Mouse (Mus musculus) hindbrain, embryonic 10.5 days (tissue): ENCODE results near the gene Otud5. TPM values are rescaled to one million over a fixed set of nuclear protein-coding genes. Genes with fewer than 3 reads are reported as not detected.
A peak's percentile ranks its signal among the peaks of the same experiment; 100 is the strongest.

Experiments
- DNase-seq: peaks from one replicate; pipeline ENCODE4 v3.0.0-alpha.2; 2017; ENCODE audit warnings: low spot score
- H3K27ac ChIP-seq: fragments of 300-500 bp; sonication (generic); 2 replicates; pipeline ENCODE4 v1.5.1; 2016; ENCODE audit warnings: mild to moderate bottlenecking, moderate library complexity
- H3K27me3 ChIP-seq: fragments of 300-500 bp; sonication (generic); 2 replicates; pipeline ENCODE4 v1.6.1; 2016; ENCODE audit warnings: mild to moderate bottlenecking; ENCODE audit not compliant: poor library complexity, insufficient read depth, severe bottlenecking
- H3K36me3 ChIP-seq: fragments of 300-500 bp; sonication (generic); 2 replicates; pipeline ENCODE4 v1.6.1; 2016; ENCODE audit warnings: mild to moderate bottlenecking, moderate library complexity
- H3K4me1 ChIP-seq: fragments of 300-500 bp; sonication (generic); replicated peaks from 2 replicates; pipeline ENCODE4 v1.6.1; 2016; ENCODE audit warnings: mild to moderate bottlenecking
- H3K4me3 ChIP-seq: fragments of 300-500 bp; sonication (generic); 2 replicates; pipeline ENCODE4 v1.5.1; 2016; ENCODE audit warnings: mild to moderate bottlenecking, moderate library complexity
- H3K9me3 ChIP-seq: fragments of 300-500 bp; sonication (generic); 2 replicates; pipeline ENCODE4 v1.6.1; 2016; ENCODE audit warnings: mild to moderate bottlenecking, moderate library complexity
- WGBS: fragments of 180-500 bp; shearing (Covaris S2); methylation state at CpG from one replicate; pipeline ENCODE4 v1.1.7; 2016; 5-methylcytosine and 5-hydroxymethylcytosine counted together
- polyA plus RNA-seq: library from polyadenylated mRNA; unstranded; fragments of >200 nt; fragmentation: Nextera tagmentation; extraction: Ambion mirVana; gene quantifications from 2 replicates; pipeline ENCODE4 v1.2.1, GENCODE M21; 2016

The Otud5 gene
- polyA plus RNA-seq, 1 experiment from 2014 or later = 55.9 TPM

DNA sequence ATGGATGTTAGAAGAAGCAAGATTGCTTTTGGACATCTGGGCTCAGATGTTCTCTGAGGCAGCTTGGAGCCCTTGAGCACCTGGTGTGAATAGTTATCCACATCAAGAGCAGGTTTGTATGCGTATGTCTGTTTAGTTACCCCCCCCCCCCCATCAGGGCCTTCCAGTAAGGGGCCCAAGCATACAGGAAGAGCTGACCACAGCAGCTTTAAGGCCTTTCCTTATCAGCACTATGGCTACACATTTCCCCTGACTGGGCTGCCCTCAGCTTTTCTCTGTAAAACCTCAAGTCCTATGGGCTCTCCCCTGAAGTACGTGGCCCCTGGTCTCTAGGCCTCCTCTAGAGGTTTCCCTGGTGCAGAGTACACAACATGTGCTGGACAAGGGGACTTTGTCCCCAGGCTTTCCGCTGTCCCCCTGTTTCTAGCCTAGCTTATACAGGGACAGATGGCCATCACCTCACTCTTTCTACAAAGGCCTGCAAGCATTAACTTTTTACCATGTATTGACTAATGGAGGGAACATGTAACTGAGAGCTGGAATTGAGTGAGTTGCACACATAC lies 18.1 kb downstream of the Otud5 start:
- H3K4me3 ChIP-seq = no peak overlapping the region
- 84% methylated on average over 3 of the region's 3 CpGs for WGBS
- no peak for DNase-seq
- H3K27me3 ChIP-seq = no peaks in the 10 kb centered on the region
- H3K4me1 ChIP-seq = no peaks in the 10 kb centered on the region
- no peaks in the 10 kb centered on the region for H3K9me3 ChIP-seq
- H3K27ac ChIP-seq = no peak overlapping the region
- H3K36me3 ChIP-seq = peaks cover 34% of the 10 kb centered on the region

DNA sequence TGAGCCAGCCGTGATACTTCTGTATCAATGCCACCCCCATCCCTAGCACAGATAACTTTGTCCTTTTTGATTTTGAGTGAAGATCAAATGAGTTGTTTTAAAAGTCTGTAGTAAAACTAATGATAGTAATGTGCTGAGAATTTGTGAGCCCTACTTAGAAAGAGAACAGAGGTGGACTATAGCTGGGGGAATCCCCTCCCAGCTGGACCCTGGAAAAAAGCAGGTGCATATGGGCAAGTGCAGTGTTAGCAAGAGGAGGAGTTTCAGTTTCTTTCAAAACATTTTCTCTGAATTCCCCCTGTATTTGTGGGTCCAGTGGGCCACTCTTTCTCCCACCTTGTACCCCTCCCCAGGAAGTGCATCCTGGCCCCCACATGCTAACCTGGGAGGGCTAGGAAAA lies 22.0 kb downstream of the Otud5 start:
- 86% methylated on average over 1 of the region's 1 CpGs for WGBS
- no peak overlapping the region for H3K4me3 ChIP-seq
- H3K9me3 ChIP-seq = no peaks in the 10 kb centered on the region
- no peak overlapping the region for H3K27ac ChIP-seq
- H3K27me3 ChIP-seq = no peaks in the 10 kb centered on the region
- no peaks in the 10 kb centered on the region for H3K4me1 ChIP-seq
- peaks cover 26% of the 10 kb centered on the region for H3K36me3 ChIP-seq
- no peak for DNase-seq

DNA sequence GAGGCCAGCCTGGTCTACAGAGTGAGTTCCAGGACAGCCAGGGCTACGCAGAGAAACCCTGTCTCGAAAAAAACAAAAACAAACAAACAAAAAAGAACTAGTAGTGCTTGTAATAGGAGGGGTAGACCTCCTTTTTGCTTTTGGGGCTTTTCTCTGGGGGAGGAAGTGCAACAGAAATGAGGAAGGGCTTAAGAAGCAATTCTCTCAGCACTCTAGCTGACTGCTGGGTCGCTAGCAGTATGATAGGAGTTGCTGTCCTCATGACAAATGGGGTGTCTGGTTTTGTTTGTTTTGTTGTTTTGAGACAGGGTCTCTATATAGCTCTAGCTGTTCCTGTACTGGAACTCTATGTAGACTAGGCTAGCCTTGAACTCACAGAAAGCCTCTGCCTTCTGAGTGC lies 23.4 kb downstream of the Otud5 start:
- Histone ChIP-seq H3K36me3 (peaks cover 19% of the 10 kb centered on the region), H3K4me3 (no peak overlapping the region), H3K27me3 (no peaks in the 10 kb centered on the region), H3K27ac (no peak overlapping the region), H3K9me3 (no peaks in the 10 kb centered on the region), H3K4me1 (no peaks in the 10 kb centered on the region)
- WGBS = 73% methylated on average over 3 of the region's 3 CpGs
- DNase-seq = no peak

DNA sequence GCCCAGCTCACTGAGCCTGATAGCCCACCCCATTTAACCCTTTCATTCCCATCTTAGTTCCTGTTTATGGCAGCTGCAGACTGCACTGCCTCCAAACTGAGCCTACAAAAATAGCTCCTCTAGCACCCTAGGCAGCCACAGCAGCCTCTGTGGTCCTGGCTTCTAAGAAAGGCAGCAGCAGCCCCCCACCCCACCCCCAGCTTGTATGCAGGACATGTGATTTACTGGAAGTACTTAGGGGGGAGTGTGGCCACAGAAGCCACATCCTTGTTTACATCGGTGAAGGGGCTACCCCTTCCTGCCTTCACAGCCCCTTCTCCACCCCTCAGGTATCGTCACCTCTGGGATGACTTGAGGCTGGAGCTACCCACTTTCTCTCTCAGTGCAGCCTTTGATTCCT lies 24.2 kb downstream of the Otud5 start:
- no peaks in the 10 kb centered on the region for H3K4me1 ChIP-seq
- no peaks in the 10 kb centered on the region for H3K9me3 ChIP-seq
- no peak overlapping the region for H3K4me3 ChIP-seq
- 82% methylated on average over 2 of the region's 2 CpGs for WGBS
- no peak overlapping the region for H3K27ac ChIP-seq
- no peak for DNase-seq
- peaks cover 18% of the 10 kb centered on the region for H3K36me3 ChIP-seq
- no peaks in the 10 kb centered on the region for H3K27me3 ChIP-seq

DNA sequence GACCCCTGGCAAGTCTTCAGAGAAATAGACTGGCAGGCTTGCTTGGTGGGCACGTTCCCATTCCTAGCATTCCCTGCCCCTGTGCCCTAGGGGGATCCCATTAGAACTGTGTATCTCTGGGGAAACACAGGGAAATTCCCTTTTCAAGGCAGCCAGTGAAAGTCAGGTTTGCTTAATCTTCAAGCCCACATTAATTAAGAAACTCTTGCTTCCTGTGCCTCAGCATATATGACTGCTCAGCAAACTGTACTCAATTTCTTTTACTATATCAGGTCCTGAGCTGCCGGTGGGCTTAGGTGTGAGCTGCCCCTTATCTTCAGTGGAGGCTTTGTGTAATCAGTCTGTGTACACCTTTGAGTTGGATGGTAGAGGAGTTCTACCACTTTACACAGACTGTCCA lies 24.6 kb downstream of the Otud5 start:
- Histone ChIP-seq H3K27ac (no peak overlapping the region), H3K27me3 (no peaks in the 10 kb centered on the region), H3K4me1 (no peaks in the 10 kb centered on the region), H3K9me3 (no peaks in the 10 kb centered on the region), H3K4me3 (no peak overlapping the region), H3K36me3 (peaks cover 16% of the 10 kb centered on the region)
- 83% methylated on average over 2 of the region's 2 CpGs for WGBS
- no peak for DNase-seq

DNA sequence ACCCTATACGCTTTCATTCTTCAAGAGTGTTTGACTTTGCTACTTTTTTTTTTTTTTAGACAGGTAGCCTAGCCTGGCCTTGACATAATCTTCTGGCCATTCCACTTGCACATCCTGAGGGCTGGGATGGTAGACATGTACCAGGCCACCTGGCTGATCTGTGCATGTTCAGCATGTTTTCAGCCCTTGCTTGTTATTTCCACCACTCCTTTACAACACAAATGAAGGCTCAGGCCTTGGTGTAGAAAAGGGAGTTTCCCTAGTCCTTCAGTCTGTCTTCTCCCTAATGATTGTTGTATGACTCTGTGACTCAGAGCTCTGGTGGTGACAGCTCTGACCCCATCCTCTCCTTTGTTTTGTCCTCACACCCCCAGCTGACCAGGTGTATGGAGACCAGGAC lies 26.0 kb downstream of the Otud5 start:
- 97% methylated on average over 1 of the region's 1 CpGs for WGBS
- Histone ChIP-seq H3K27ac (no peak overlapping the region), H3K27me3 (no peaks in the 10 kb centered on the region), H3K4me1 (no peaks in the 10 kb centered on the region), H3K9me3 (no peaks in the 10 kb centered on the region), H3K4me3 (no peak overlapping the region), H3K36me3 (peaks cover 22% of the 10 kb centered on the region)
- no peak for DNase-seq

DNA sequence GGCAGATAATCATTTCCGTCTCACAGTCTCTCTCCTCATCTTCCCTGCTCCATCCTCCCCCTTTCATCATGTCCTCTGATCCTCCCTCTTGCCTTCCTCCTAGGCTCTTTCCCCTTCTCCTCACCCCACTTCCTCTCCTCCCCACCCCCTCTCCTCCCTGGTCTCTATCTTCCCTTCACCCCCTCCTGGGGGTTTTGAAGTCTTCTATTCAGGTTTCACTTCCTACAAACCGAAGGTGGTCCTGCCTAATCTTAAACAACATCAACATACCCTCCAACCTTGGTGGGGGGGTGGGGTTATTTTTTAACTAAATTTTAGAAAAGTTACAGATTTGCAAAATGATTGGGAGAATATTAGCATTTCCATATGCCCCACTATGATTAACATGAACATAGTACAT lies 27.3 kb downstream of the Otud5 start:
- no peak overlapping the region for H3K27ac ChIP-seq
- H3K36me3 ChIP-seq = peaks cover 36% of the 10 kb centered on the region
- H3K27me3 ChIP-seq = no peaks in the 10 kb centered on the region
- no peak for DNase-seq
- H3K9me3 ChIP-seq = no peaks in the 10 kb centered on the region
- WGBS = 41% methylated on average over 2 of the region's 2 CpGs
- no peaks in the 10 kb centered on the region for H3K4me1 ChIP-seq
- no peak overlapping the region for H3K4me3 ChIP-seq

DNA sequence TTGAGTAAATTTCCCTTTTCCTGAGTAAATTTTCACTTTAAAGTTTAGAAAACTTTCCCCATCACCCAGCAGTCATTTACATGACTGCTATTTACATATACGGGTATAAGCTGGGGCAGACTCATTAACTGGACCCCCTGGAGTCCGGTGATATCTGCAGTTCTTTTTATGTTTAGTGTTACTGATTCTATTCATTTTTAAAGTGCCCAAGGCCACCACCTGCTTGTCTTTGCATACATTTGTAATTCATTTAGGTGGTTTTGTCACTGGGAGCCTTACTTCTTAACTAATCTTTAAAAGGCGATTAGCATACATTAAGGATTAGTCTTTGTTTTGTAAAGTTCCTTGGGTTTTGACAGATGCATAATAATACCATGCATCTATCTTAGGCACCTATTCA lies 28.7 kb downstream of the Otud5 start:
- Histone ChIP-seq H3K27me3 (no peaks in the 10 kb centered on the region), H3K9me3 (no peaks in the 10 kb centered on the region), H3K4me1 (no peaks in the 10 kb centered on the region), H3K4me3 (no peak overlapping the region), H3K27ac (no peak overlapping the region), H3K36me3 (peaks cover 49% of the 10 kb centered on the region)
- no peak for DNase-seq
- WGBS = 48% methylated on average over 3 of the region's 3 CpGs

DNA sequence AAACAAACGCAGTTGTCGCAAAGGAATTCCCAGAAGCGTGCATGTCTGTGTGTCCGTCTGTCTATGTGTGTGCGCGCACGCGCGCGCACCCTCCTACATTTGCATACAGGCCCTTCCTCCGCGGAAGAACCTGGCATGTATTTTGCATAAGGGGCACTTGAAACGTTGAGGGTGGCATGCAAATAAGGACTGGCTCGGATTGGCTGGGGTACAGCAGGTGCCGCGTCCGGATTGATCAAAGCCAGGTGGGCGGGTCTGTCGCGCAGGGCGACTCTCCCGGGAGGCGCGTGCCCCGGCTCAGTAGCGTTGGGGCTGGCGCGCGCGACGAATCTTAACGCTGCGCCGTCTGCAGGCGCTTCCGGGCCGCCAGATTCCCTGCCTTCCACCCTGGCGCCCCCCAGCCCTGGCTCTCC lies 36.8 kb downstream of the Otud5 start, which contains the start of gene Pim2:
Pim2 (plus strand) TSS at position 256 of the 413 bp plus-strand sequence.
- Histone ChIP-seq H3K4me1 (peaks cover 14% of the 10 kb centered on the region), H3K27me3 (no peaks in the 10 kb centered on the region), H3K9me3 (no peaks in the 10 kb centered on the region), H3K27ac (peak within 1 kb of the TSS; percentile 69; the same call in 1 of the 2 replicates), H3K36me3 (peaks cover 29% of the 10 kb centered on the region), H3K4me3 (peak within 1 kb of the TSS; percentile 60)
- DNase-seq = peak; percentile 74
- WGBS = 17% methylated on average over 38 of the region's 38 CpGs

DNA sequence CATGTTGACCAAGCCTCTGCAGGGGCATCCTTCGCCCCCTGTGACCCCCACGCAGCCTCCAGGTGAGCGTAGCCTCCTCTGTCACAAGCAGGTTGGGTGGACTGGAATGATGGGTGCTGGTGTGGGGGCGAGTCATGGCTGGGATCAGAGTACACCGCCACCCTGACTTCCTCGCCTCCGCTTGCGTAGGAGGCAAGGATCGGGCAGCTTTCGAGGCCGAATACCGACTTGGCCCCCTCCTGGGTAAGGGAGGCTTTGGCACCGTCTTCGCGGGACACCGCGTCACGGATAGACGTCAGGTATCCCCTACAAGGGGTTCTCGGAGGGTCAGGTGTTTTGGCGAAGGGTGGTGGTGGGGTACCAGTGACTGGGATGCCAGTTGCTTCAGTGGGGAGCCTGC lies 37.3 kb downstream of the Otud5 start:
- 21% methylated on average over 21 of the region's 21 CpGs for WGBS
- Histone ChIP-seq H3K9me3 (no peaks in the 10 kb centered on the region), H3K27me3 (no peaks in the 10 kb centered on the region), H3K4me1 (peaks cover 14% of the 10 kb centered on the region), H3K27ac (peak overlapping the region; percentile 69; the same call in 1 of the 2 replicates), H3K4me3 (peak overlapping the region; percentile 60), H3K36me3 (peaks cover 25% of the 10 kb centered on the region)
- DNase-seq = no peak

DNA sequence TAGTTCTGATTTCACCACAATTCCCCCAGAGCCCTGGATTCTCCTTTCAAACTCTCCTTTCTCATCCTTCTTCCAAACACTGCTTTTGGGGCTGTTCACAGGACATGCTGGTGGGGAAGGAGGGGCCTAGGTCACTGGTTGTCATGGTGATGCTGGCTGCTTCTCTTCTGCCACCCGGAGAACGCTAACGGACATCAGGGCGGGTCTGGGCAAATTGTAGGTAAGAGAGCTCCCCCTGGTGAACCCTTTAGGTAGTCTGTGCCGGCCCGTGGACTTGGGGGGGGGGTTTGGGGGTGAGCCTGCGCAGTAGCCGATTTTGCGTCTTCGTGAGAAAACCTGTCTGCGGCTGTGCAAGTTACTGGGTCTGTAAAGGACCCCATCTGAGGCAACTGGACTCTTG lies 38.7 kb downstream of the Otud5 start:
- DNase-seq = peak; percentile 73
- Histone ChIP-seq H3K27ac (no peak overlapping the region), H3K4me3 (peak overlapping the region; percentile 60), H3K36me3 (peaks cover 11% of the 10 kb centered on the region), H3K9me3 (no peaks in the 10 kb centered on the region; the same call in 1 of the 2 replicates), H3K27me3 (no peaks in the 10 kb centered on the region), H3K4me1 (peaks cover 16% of the 10 kb centered on the region)
- 12% methylated on average over 11 of the region's 11 CpGs for WGBS

DNA sequence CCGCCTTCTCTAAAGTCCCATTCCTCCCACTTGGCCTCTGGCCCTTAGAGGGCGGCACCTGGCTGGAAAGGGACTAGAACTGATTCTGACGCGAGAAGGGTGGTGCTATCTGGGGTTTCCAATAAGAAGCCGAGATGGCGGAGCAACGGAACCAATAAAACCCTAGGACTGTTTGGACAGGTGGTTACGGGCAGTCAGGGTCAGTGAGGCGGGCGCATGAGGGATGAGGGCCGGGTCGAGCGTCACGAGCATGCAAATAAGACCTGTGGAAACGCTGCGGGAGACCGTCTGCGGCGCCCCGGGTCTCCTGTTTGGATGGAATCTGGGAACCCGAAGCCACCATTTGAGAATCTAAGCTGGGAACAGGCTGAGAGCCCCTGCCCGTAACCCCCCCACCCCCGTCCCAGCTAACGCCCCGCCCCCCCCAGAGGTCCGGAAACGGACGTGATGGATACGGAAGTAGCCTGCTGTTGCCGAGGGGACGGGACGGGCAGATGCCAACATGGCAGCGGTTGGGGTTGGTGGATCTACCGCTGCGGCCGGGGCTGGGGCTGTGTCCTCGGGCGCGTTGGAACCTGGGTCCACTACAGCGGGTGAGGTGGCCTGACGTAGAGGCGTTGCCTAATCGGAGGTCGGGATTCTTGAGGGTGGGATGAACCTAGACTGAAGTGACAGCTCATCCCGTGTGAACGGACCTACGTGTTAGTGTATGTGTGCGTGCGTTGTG lies 42.8 kb downstream of the Otud5 start, which contains the start of gene Slc35a2:
Slc35a2 (plus strand) TSS at position 188 of the 727 bp plus-strand sequence.
- Histone ChIP-seq H3K27ac (peak within 1 kb of the TSS; percentile 87), H3K4me1 (peaks cover 13% of the 10 kb centered on the region), H3K4me3 (peak within 1 kb of the TSS; percentile 64), H3K9me3 (no peaks in the 10 kb centered on the region; the same call in 1 of the 2 replicates), H3K36me3 (peaks cover 16% of the 10 kb centered on the region; the same call in 1 of the 2 replicates), H3K27me3 (no peaks in the 10 kb centered on the region)
- DNase-seq = peak; percentile 82
- 13% methylated on average over 49 of the region's 49 CpGs for WGBS

DNA sequence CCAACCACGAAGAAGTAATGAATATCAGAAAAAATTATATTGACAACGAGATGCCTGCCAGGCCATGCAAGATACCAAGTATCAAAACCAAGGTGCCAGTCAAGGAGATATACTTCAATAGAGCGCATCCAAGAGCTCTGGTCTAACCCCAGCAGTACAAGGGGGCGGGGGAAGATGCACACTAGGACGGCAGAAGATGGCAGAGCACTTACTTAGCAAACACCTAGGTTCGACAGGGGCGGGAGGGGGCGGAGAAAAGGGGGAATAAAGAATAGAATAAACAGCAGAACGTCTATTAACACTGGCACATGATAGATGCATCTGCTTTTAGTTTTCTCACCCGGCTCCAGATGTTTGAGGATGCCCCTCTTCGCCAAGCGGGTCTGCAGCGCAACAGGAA lies 57.0 kb downstream of the Otud5 start:
- DNase-seq = no peak
- peak overlapping the region; percentile 60 for H3K4me3 ChIP-seq
- H3K36me3 ChIP-seq = peaks cover 32% of the 10 kb centered on the region
- H3K4me1 ChIP-seq = peaks cover 7% of the 10 kb centered on the region
- WGBS = 27% methylated on average over 13 of the region's 13 CpGs
- 0 out of 2 replicates have a peak, but pooled peaks cover 8% of the 10 kb centered on the region for H3K9me3 ChIP-seq
- H3K27ac ChIP-seq = peak overlapping the region; percentile 89
- no peaks in the 10 kb centered on the region for H3K27me3 ChIP-seq
